Mouse (Mus musculus): Measurements from ENCODE around the gene Rasl11b.

Rasl11b gene

GRCm38 (mm10) chr5:74175526-74176270 lies 19.4 kb upstream of the Rasl11b start:
- CTCF ChIA-PET, result no interaction called here
- POLR2A ChIA-PET, result interaction anchor here in 2 of 4 experiments (0.8 to 1.7 kb wide), 6 partner anchors 9 to 82 kb away, joined by 3 to 4 read pairs (median 4); no protein-coding TSS in a partner anchor

GRCm38 (mm10) chr5:74180216-74180615 lies 14.9 kb upstream of the Rasl11b start:
- POLR2A ChIA-PET, result interaction anchor here in 1 of 4 experiments (0.7 to 1.6 kb wide), 2 partner anchors 15 to 147 kb away, joined by 3 to 4 read pairs; no protein-coding TSS in a partner anchor
- CTCF ChIA-PET, result interaction anchor here in 2 of 4 experiments (0.6 to 0.7 kb wide), 2 partner anchors 186 to 978 kb away, joined by 3 to 10 read pairs; no protein-coding TSS in a partner anchor

- ChIA-PET CTCF (no interaction called here), POLR2A (no interaction called here)
Observed at GRCm38 (mm10) chr5:74183118-74183517, 12.0 kb upstream of the Rasl11b start.

DNA sequence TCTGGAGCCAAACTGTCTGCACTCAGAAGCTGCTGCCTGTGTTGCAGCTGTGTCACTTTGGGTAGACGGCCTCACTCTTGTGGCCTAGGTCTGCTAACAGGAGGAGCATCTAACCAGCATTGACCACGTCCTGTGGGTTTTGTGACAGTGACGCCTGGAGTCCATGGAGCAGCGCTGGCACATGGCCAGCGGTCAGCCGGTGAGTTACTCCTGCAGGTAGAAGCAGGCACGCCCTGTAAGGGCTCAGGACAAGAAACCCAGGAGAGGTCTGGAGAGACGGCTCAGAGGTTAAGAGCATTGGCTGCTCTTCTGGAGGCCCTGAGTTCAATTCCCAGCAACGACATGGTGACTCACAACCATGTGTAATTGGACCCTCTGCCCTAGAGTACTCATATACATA lies 10.5 kb upstream of the Rasl11b start:
- CTCF ChIA-PET, result no interaction called here
- POLR2A ChIA-PET, result interaction anchor here in 1 of 4 experiments (1.0 kb wide), 1 partner anchor 11 kb away, joined by 3 read pairs; no protein-coding TSS in a partner anchor

DNA sequence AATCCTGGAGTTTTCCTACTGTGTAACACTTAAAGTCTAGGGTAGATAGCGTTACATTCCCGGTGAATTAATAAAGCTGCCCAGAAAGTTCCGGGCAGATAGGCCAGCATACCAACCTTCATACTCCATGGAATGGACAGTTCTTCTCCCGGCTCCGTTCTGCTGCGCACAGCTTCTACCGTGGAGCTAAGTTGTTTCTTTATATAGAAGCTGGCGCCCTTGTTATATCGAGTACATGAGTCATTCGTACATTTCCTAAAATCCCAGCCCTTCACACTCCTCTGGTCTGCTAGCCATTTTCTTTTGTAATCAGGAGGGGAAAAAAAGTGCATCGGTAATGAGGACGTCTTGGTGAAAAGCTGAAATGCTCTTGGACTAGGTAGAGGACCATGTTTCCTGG lies 7.0 kb upstream of the Rasl11b start:
- ChIA-PET POLR2A (interaction anchor here (0.6 to 2.3 kb wide), 7 partner anchors 11 to 1744 kb away, joined by 3 to 6 read pairs (median 3); no protein-coding TSS in a partner anchor), CTCF (interaction anchor here in 1 of 4 experiments (0.6 kb wide), 1 partner anchor 128 kb away, joined by 4 read pairs; no protein-coding TSS in a partner anchor)

DNA sequence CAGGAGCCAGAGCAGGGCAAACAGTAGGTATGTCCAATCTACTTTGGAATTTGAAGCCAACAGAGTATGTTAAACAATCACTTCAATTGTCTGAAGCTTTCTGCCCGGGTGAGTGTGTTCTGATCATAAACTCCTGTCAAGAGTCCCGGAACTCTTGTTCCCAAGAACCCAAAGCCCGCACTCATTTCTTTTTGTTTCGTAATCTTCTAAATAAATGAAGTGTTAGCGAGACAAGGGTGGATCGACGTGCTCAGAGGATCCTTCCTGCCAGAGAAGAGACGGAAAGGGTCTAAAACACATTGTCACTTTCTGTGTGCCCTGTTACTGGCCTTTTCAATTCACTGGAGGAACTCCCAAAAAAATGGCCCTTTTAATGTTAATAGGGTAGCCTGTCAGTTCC lies 6.2 kb upstream of the Rasl11b start:
- ChIA-PET CTCF (no interaction called here), POLR2A (interaction anchor here in 2 of 4 experiments (0.6 to 2.3 kb wide), 4 partner anchors 12 to 241 kb away, joined by 3 to 6 read pairs (median 3); no protein-coding TSS in a partner anchor)

DNA sequence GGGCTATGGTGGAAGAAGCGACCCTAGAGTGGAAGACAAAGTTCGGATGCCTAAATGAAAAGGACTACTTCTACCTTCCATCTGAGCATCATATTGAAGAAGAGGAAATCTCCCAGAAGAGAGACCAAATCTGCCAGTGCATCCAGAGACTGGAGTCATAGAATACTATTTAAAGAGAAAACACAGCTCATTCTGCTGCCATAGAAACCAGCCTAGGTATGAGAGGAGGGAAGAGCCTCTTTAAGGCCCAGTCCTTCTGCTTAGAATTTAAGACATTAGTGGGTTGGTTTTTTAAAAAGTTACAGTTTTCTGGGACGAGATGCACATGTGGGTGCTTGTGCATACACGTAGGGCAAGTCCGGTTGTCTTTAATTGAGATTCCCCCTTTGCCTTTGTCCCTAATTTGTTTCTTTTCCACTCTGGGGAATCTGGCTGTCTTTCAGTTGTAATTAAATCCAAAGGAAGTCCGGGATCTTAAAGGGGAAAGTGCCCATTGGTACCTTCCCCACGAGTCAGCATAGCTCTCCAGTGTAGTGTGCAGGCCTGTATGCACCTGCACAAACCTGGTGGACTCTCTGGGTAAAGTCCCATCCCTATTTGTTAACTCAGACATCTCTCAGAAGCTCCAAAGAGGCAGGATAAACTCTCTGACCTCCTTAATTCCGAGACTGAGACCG lies 5.5 kb upstream of the Rasl11b start:
- POLR2A ChIA-PET, result interaction anchor here in 1 of 4 experiments (2.3 kb wide), 1 partner anchor 124 kb away, joined by 6 read pairs; no protein-coding TSS in a partner anchor
- CTCF ChIA-PET, result no interaction called here

GRCm38 (mm10) chr5:74190161-74190491 lies 5.0 kb upstream of the Rasl11b start:
- POLR2A ChIA-PET, result no interaction called here
- CTCF ChIA-PET, result no interaction called here

GRCm38 (mm10) chr5:74190911-74191310 lies 4.2 kb upstream of the Rasl11b start:
- CTCF ChIA-PET, result no interaction called here

DNA sequence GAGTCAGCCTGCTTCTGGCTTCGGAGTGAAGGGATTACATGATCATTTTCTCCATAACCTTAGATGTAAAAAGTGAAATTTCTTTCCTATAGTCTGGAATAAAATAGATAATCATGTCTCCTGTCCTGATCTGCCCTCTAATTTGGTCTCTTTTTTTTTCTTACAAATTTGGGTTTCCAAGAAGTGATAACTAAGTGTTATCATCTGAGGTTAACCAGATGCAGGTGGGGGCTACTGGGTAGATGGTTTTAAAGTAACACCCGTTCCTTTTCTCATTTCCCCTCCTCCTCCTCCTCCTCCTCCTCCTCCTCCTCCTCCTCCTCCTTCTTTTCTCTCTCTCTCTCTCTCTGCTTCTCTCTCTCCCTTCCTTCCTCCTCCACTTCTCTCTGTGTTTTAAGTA lies 2.1 kb upstream of the Rasl11b start:
- CTCF ChIA-PET, result no interaction called here
- POLR2A ChIA-PET, result interaction anchor here in 2 of 4 experiments (0.8 to 1.4 kb wide), 5 partner anchors 17 to 127 kb away, joined by 3 to 6 read pairs (median 5); no protein-coding TSS in a partner anchor

More at GRCm38 (mm10) chr5:74190911-74191310, 4.2 kb upstream of the Rasl11b start:
- POLR2A ChIA-PET, result interaction anchor here in 1 of 4 experiments (1.2 kb wide), 1 partner anchor 98 kb away, joined by 5 read pairs; no protein-coding TSS in a partner anchor

DNA sequence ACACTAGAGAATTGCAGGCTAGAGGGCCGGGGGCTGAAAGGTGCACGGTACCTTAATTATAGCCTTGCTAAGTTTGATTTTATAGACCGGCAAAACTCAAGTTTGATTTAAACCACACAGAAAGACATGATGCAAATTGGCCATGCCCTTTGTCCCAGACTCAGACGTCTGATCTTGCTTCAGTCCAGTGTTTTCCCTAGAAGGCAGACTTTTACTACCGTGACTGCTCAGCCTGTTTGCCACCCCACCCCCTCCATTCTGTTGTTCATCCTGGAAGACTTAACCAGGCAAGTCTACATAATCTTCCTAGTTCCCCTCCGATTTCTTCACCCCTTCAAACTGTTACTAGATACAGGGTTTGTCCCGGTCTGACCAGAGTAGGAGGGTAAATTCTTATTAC lies 1.5 kb upstream of the Rasl11b start:
- ChIA-PET POLR2A (interaction anchor here in 1 of 4 experiments (0.6 kb wide), 1 partner anchor 72 kb away, joined by 3 read pairs; no protein-coding TSS in a partner anchor), CTCF (no interaction called here)

- ChIA-PET POLR2A (interaction anchor here in 1 of 4 experiments (0.6 kb wide), 1 partner anchor 71 kb away, joined by 3 read pairs; no protein-coding TSS in a partner anchor), CTCF (no interaction called here)
Observed at GRCm38 (mm10) chr5:74194027-74194840, 852 bp upstream of the Rasl11b start.

DNA sequence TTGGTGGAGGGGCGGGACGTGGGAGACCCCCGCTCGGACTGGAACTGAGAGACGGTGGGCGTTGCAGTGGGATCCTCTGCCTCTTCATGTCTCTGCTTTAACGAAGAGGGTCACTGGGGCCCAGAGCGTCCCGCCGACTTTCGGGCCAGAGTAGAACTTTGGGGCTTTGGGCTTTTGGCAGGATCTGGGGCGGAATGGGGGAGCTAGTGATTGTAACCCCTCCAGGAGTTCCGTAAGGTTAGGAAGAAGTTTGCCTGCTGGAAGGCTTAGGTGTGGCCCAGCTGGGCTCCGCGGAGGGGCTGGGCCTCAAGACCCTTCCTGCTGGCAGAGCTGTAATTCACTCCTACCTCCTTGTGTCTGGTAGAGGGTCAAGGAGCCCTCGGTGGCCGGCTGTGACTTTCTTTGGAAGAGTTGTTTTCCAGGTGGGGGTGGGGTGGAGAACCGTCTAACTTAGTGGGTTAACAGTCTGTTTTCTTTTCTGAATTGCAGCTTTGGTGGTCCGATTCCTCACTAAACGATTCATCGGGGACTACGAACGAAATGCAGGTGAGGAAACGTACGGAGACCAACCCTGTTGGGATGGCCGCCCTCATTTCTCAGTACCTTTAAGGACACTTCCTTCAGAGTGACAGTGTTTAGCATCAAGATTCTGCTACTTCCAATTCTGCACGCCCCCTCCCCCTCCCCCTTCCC lies 674 bp downstream of the Rasl11b start:
- CTCF ChIA-PET, result interaction anchor here (0.5 to 1.3 kb wide), 5 partner anchors 70 to 296 kb away, joined by 3 to 8 read pairs (median 4); no protein-coding TSS in a partner anchor
- POLR2A ChIA-PET, result interaction anchor here (0.6 to 2.6 kb wide), 40 partner anchors 9 to 248 kb away, joined by 3 to 17 read pairs (median 4); partner anchors contain the start of gene Usp46 (in 1 of the 4)

- CTCF ChIA-PET, result interaction anchor here (0.5 to 1.3 kb wide), 6 partner anchors 71 to 296 kb away, joined by 3 to 8 read pairs (median 4); no protein-coding TSS in a partner anchor
- POLR2A ChIA-PET, result interaction anchor here in 3 of 4 experiments (0.6 to 2.6 kb wide), 38 partner anchors 9 to 248 kb away, joined by 3 to 17 read pairs (median 4); partner anchors contain the start of gene Usp46 (in 1 of the 3)
Observed at GRCm38 (mm10) chr5:74196307-74196618, 1.2 kb downstream of the Rasl11b start.

- CTCF ChIA-PET, result interaction anchor here in 1 of 4 experiments (0.6 kb wide), 1 partner anchor 417 kb away, joined by 4 read pairs; no protein-coding TSS in a partner anchor
Observed at GRCm38 (mm10) chr5:74197541-74198330, 2.6 kb downstream of the Rasl11b start.

GRCm38 (mm10) chr5:74198446-74198845 lies 3.4 kb downstream of the Rasl11b start:
- POLR2A ChIA-PET, result interaction anchor here in 1 of 4 experiments (0.8 to 2.6 kb wide), 2 partner anchors 67 to 106 kb away, joined by 5 to 8 read pairs; no protein-coding TSS in a partner anchor
- CTCF ChIA-PET, result interaction anchor here in 1 of 4 experiments (0.6 kb wide), 1 partner anchor 417 kb away, joined by 4 read pairs; no protein-coding TSS in a partner anchor

More at GRCm38 (mm10) chr5:74197541-74198330, 2.6 kb downstream of the Rasl11b start:
- POLR2A ChIA-PET, result interaction anchor here in 2 of 4 experiments (0.7 to 2.6 kb wide), 6 partner anchors 67 to 168 kb away, joined by 3 to 8 read pairs (median 5); partner anchors contain the start of gene Usp46 (in 1 of the 2)

GRCm38 (mm10) chr5:74199793-74200192 lies 4.7 kb downstream of the Rasl11b start:
- POLR2A ChIA-PET, result interaction anchor here in 1 of 4 experiments (1.1 to 1.4 kb wide), 3 partner anchors 40 to 84 kb away, joined by 3 read pairs; no protein-coding TSS in a partner anchor
- CTCF ChIA-PET, result interaction anchor here in 1 of 4 experiments (0.6 kb wide), 1 partner anchor 332 kb away, joined by 3 read pairs; the partner anchor contains the start of gene Scfd2

All from embryonic stem cell, embryonic (primary cell).